Mouse (Mus musculus) megakaryocyte, embryonic 14.5 days (primary cell): Measurements from ENCODE around the gene Ldah. TPM values are rescaled to one million over a fixed set of nuclear protein-coding genes. Genes with fewer than 3 reads are reported as not detected.
"Not testable (repeated sequence)": the region's sequence is repeated elsewhere in the genome, so short reads cannot be mapped to it uniquely, and the experiment has no call there.

Experiments used
- H3K27me3 ChIP-seq: replicated peaks from 2 replicates; pipeline ENCODE3; 2012; ENCODE audit warnings: inconsistent platforms
- H3K36me3 ChIP-seq: replicated peaks from 2 replicates; pipeline ENCODE3; 2012; ENCODE audit warnings: low read length, inconsistent platforms, mixed read lengths
- H3K4me1 ChIP-seq: 2 replicates; pipeline ENCODE4 v1.6.1; 2012; ENCODE audit warnings: inconsistent platforms
- H3K4me3 ChIP-seq: replicated peaks from 2 replicates; pipeline ENCODE3; 2012; ENCODE audit warnings: moderate library complexity, mild to moderate bottlenecking, inconsistent platforms
- H3K9me3 ChIP-seq: 2 replicates; pipeline ENCODE4 v1.6.1; 2012; ENCODE audit warnings: inconsistent platforms
- FLI1 ChIP-seq: IDR thresholded peaks from 2 replicates; pipeline ENCODE4 v1.6.1; 2012; ENCODE audit warnings: low read length, inconsistent platforms, mixed read lengths
- GATA1 ChIP-seq: IDR thresholded peaks from 3 replicates; pipeline ENCODE4 v1.6.1; 2012; ENCODE audit warnings: mixed read lengths, low read length, inconsistent platforms, borderline replicate concordance
- polyA plus RNA-seq: library from polyadenylated mRNA; stranded (reverse); fragments of >175 nt; gene quantifications from 2 replicates; pipeline ENCODE4 v1.2.3, GENCODE M21; 2012; ENCODE audit warnings: low replicate concordance; ENCODE audit not compliant: insufficient read depth

Gene Ldah
- 1.4 TPM in 1 of 2 replicates, not detected in the other for polyA plus RNA-seq

DNA sequence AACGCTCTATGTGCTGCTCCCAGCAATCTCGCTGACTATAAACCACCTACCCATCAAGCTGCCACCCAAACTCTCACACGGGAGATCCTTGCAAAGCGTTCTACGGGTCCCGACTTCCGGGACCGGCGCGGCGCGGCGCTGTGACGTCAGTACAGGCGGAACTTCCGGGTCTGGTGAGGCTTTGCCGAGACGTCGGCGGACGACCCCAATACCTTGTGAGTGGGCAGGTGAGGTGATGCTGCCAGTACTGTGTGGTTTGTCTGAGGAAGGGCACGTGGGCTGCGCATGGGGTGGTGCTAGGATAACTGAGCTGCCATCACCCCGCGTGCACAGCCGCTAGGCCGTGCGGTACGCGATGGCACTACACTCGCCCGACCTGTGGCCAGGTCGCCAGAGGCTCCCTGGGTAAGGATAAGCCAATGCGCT is at the start of gene Ldah:
Ldah (plus strand) TSS at position 130 of the 426 bp plus-strand sequence.
- H3K36me3 ChIP-seq, result peaks cover 3% of the 10 kb centered on the region
- TF ChIP-seq GATA1 (no peak), FLI1 (peak; percentile 9; the same call in 1 of the 2 replicates)
- H3K9me3 ChIP-seq, result peaks cover 10% of the 10 kb centered on the region
- H3K4me3 ChIP-seq, result peak within 1 kb of the TSS; percentile 100
- no peaks in the 10 kb centered on the region for H3K27me3 ChIP-seq
- peaks cover 4% of the 10 kb centered on the region; the same call in 1 of the 2 replicates for H3K4me1 ChIP-seq

DNA sequence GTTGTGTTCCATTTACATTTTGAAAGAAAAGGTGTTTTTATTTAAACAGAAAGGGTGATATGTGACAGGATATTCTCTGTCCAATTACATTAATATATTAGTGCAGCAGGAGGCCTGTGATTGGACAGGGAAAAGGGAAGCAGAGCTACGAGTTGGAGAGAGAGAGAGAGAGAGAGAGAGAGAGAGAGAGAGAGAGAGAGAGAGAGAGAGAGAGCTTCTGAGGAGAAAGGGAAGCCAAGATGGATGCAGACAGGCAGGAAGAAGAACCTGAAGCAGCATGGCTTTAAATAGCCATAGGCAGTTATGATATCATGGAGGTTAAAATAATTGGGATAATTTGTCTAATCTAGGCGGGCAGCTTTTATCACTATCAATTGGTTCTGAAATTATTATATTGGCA is 40.2 kb upstream of the Ldah start:
- TF ChIP-seq FLI1 (no peak), GATA1 (no peak)

GRCm38 (mm10) chr12:8180921-8181320 is 27.0 kb upstream of the Ldah start:
- no peaks in the 10 kb centered on the region for H3K36me3 ChIP-seq
- H3K4me1 ChIP-seq, result no peaks in the 10 kb centered on the region
- TF ChIP-seq GATA1, result no peak
- H3K27me3 ChIP-seq, result no peaks in the 10 kb centered on the region
- no peaks in the 10 kb centered on the region for H3K9me3 ChIP-seq
- no peak overlapping the region for H3K4me3 ChIP-seq

More for the DNA sequence above, 40.2 kb upstream of the Ldah start:
- no peaks in the 10 kb centered on the region for H3K27me3 ChIP-seq
- H3K36me3 ChIP-seq, result no peaks in the 10 kb centered on the region
- H3K4me1 ChIP-seq, result no peaks in the 10 kb centered on the region
- H3K9me3 ChIP-seq, result no peaks in the 10 kb centered on the region
- no peak overlapping the region for H3K4me3 ChIP-seq

GRCm38 (mm10) chr12:8181744-8182143 is 26.2 kb upstream of the Ldah start:
- H3K36me3 ChIP-seq, result no peaks in the 10 kb centered on the region
- H3K9me3 ChIP-seq, result no peaks in the 10 kb centered on the region
- H3K27me3 ChIP-seq, result no peaks in the 10 kb centered on the region
- H3K4me1 ChIP-seq, result no peaks in the 10 kb centered on the region
- H3K4me3 ChIP-seq, result no peak overlapping the region
- TF ChIP-seq GATA1 (no peak), FLI1 (no peak)

GRCm38 (mm10) chr12:8184518-8184917 is 23.4 kb upstream of the Ldah start:
- no peaks in the 10 kb centered on the region for H3K4me1 ChIP-seq
- TF ChIP-seq FLI1, result no peak
- TF ChIP-seq GATA1, result no peak

DNA sequence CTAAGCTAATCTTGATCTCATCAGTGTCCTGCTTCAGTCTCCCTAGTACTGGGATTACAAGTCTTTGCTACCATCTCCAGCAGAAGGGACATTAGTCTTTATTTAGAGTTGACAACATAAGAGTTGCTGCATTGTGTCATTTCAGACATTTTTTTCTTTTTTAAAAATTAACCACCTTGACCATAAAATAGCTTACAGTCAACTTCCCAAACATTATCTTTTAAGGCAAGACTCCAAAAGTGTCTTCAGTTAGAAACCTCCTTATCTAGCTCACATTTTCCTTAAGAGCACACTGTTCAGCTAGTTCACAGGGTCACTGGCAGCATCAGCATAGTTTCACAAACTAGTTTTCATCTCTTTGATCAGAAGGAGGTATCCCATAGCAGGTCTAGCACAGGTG is 19.7 kb upstream of the Ldah start:
- no peaks in the 10 kb centered on the region for H3K4me1 ChIP-seq
- no peak overlapping the region for H3K4me3 ChIP-seq
- H3K9me3 ChIP-seq, result 0 out of 2 replicates have a peak, but pooled peaks cover 3% of the 10 kb centered on the region
- no peaks in the 10 kb centered on the region for H3K27me3 ChIP-seq
- TF ChIP-seq FLI1 (no peak), GATA1 (no peak)
- no peaks in the 10 kb centered on the region for H3K36me3 ChIP-seq

More at GRCm38 (mm10) chr12:8184518-8184917, 23.4 kb upstream of the Ldah start:
- H3K9me3 ChIP-seq, result no peaks in the 10 kb centered on the region
- H3K27me3 ChIP-seq, result no peaks in the 10 kb centered on the region
- H3K36me3 ChIP-seq, result no peaks in the 10 kb centered on the region
- H3K4me3 ChIP-seq, result no peak overlapping the region

DNA sequence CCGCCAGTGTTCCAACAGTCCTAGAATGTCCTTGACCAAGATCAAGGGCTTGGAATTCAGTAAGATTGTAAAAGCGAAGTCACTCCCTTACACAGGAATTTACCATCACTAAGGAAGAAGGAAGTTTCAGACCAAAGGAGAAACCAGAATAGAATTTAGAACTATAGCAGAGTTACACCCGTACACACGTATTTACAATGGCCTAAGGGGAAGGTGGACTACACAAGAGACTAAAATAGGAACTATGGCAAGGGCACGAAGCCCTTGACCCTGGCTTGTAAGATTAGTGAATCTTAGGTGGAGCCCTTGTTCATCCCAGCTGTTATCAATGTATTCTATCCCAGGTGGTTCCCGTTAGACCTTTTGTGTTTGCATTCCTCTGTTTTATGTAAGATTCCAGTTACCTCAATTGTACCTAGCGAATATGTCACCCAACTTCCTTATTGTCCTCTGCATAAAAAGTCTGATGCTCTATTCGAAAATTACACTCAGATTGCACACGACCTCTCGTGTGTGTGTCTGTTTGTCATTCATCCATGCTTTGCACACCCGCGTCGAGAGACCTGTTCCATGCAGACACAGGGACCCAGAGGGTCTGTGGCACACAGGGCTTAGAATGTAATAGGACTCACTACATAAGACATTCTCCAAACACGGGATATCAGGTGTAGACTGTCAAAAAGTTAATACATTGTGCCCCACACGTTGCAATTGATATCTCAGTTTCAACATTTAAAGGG is 18.9 kb upstream of the Ldah start:
- not testable (repeated sequence) for H3K9me3 ChIP-seq, H3K4me3 ChIP-seq, H3K4me1 ChIP-seq, H3K36me3 ChIP-seq, H3K27me3 ChIP-seq

DNA sequence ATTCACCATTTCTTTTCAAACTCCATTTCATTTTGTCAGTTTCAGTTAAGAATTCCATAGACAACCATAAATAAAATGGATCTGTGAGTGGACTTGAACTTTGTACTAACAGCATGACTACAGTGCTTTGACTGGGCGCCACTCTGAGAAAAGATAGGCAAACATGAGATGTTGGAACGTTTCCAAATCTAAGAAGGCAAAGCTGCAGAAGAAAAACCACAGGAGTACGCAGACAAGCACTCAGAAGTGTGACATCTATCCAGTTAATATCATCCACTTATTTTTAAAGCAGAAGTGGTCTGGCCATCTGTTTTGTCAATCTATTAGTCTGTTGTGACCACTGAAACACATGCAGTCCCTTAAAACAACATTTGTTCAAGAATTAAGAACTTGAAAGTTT is 18.2 kb upstream of the Ldah start:
- Histone ChIP-seq H3K4me1 (no peaks in the 10 kb centered on the region), H3K9me3 (peaks cover 10% of the 10 kb centered on the region; the same call in 1 of the 2 replicates), H3K27me3 (no peaks in the 10 kb centered on the region), H3K4me3 (no peak overlapping the region), H3K36me3 (no peaks in the 10 kb centered on the region)
- no peak for TF ChIP-seq FLI1
- no peak for TF ChIP-seq GATA1

DNA sequence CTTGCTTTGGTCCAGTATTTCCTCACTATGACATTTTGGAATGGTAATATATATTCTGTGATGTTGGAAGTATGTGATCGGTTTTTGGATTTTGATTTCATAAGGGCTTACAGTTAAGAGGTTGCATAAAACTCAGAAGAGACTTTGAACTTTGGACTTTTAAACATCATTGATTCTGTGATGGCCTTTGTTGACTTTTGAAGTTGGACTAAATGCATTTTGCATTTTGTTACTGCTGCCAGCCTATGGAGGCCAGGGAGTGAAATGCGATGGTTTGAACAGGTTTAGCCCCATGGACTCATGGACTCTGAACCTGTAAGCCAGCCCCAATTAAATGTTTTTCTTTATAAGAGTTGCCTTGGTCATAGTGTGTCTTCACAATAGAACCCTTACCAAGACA is 2.2 kb upstream of the Ldah start:
- Histone ChIP-seq H3K9me3 (peaks cover 10% of the 10 kb centered on the region), H3K36me3 (no peaks in the 10 kb centered on the region), H3K27me3 (no peaks in the 10 kb centered on the region), H3K4me3 (no peak overlapping the region), H3K4me1 (peaks cover 4% of the 10 kb centered on the region; the same call in 1 of the 2 replicates)
- TF ChIP-seq FLI1 (no peak), GATA1 (no peak)

- no peaks in the 10 kb centered on the region for H3K36me3 ChIP-seq
- peak overlapping the region; percentile 100 for H3K4me3 ChIP-seq
- peaks cover 4% of the 10 kb centered on the region; the same call in 1 of the 2 replicates for H3K4me1 ChIP-seq
- no peaks in the 10 kb centered on the region for H3K27me3 ChIP-seq
- TF ChIP-seq GATA1 (no peak), FLI1 (no peak)
- H3K9me3 ChIP-seq, result peaks cover 10% of the 10 kb centered on the region
Observed at GRCm38 (mm10) chr12:8207578-8207977, 329 bp upstream of the Ldah start.
